Mouse (Mus musculus): Measurements from ENCODE around the gene Slc4a4.

Gene Slc4a4

DNA sequence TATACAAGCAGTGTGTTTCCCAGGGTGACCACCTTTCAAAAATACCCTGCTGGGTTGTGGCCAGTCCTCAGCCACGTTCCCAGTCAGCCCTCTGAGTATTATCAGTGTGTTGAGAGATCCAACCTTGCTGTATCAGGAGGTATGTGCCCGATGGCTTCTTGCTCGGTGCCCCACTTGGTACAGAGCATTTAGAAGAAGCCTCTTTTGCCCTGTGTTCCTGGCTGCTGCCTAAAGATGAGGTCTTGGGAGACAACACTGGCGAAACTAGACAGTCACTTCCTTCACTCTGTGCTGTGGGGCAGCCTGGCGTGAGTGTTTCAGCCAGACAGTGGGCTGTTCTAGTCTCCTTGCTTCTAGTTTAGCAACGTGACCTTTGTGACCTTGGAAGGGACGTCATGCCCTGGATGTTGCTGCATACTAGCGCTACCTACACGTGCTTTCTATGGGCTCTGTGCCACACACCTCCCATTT, 29.9 kb downstream of the Slc4a4 start:
- DNase-seq (ENCODE audit: low read depth), result no peak

DNA sequence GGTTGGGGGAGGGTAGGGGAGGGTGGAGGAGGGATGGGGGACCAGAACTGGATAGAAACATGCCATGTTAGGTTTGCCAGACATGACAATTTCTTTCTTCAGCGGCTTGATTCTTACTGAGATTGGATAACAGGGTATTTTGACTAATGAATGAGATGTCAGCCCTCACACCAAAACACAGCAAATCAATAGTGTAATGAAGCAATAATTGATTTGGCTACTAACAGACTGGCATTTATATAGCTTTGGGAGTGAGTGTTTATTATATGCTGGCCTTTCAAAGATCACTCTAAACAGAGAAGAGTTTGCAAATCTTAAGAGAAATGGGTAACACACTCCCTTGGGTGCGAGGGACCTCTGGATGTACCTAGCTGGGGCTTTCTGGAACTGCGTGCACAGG, 30.6 kb downstream of the Slc4a4 start:
- DNase-seq (ENCODE audit: low read depth), result no peak

DNA sequence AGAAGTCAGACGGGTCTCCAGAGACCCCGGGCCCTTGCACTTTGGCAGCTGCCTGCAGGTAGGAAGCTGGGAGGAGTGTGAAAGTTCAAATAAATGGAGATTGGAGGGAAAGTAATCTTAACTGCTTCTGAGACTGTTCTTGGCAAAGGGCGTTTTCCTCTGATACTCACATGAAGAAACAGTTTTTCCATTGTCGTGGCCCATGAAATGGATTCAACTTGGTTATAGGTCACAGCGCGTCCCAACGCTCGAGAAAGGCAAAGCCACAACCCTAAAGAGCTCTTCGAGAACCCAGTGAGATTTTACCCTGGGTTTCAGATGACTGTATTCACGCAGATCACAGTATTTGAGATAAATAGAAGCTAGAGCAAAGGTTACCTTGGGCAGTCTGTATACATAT, 31.0 kb downstream of the Slc4a4 start:
- no peak for DNase-seq (ENCODE audit: low read depth)

DNA sequence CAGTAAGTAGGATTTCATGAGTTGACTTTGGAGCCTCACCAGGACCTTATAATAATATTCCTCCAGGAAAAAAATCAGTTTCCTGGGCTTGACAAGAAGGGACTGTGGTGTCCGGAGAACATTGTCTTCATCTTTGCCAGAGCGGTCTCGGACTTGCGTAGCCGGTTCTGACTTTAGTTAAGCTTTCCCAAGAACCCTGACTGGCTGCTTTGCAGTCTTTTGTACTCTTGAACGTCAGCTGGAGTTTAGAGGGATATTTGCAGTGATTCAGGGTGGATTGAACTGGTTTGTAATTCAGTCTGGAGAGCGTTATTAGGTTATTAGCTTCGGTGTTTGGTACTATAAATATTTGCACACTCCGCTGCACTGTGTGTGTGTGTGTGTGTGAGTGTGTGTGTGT, 31.9 kb downstream of the Slc4a4 start:
- no peak for DNase-seq (ENCODE audit: low read depth)

DNA sequence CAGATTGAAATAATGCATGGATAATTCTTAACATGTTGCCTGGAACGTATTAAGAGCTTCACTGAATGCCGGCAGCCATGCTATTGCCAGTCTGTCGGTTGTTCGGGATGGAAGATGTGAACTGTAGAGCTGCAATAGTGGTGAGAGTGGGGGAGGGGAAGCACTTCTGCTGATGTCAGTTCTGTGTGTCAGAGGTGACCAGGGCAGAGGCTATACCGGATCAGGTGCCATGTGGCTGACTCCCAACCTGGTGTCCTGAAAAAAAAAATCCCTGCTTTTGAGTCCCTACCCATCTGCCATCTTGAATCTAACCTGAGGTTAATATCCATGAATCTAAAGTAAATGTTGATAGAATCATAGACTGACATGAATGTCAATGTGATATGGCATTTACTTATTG, 39.0 kb downstream of the Slc4a4 start:
- no peak for DNase-seq (ENCODE audit: low read depth)

DNA sequence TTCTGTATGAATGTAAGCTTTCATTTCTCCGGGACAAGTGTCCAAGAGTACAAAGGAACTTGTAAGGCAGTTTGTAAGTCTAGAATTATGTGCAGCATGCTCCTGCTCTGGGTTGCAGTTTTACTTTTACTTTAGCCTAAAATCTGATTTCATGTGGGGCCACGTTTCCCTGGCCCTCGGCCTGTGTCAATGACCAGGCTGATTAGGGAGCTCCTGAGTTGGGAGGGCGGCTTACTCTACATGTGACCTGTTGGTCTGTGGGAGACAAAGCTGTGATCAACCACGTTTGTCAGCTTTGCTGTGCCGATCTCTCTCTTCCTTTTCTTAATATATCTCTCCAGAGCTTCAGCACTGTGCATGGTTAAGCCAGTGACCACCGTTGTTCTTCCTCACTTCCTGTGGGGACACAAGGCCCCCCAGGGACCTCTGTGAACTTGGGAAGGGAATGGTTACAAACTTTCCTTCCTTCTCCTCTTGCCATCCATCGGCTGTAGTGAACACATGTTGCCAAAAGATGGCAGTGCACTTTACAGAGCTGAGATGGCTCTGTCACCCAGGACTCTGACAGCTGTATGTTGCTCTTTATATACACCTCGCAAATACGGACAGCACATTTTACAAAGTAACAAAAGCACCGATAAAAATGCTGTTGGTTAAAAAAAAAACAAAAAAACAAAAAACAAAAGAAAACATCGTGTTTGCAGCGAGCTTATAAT, 41.7 kb downstream of the Slc4a4 start:
- DNase-seq (ENCODE audit: low read depth), result peak; percentile 67

DNA sequence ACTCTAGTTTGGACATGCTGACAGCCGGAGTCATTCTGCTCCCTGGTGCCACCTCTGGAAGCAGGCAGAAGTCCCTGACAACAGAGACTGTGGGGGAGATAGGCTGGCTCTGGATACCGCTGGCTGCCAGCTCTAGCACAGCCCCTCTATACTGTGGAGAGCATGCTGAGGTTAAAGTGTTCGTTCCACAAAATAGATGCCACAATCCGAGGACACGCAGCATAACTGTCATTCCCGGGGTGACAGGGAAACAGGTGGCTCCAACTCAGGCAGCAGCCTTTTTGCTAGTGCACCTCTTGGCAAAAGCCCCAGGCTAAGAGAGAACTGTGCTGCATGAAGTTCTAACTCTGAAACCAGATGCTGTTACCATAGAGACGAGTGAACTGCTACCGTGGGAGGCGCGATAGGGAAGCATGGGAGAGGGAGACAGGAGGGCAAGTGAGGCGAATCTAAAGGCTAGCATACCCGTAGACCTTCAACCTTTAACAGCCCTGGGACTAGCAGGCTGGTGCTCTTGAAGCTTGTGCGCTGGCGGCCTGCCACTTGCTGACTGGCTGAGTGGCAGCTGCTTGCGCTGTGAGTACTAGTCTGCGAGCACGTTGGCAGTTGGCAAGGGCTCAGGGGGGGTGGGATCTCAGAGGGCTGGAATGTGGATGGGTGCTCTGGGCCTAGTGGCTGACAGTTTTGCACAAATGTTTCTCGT, 42.9 kb downstream of the Slc4a4 start:
- DNase-seq (ENCODE audit: low read depth), result no peak

DNA sequence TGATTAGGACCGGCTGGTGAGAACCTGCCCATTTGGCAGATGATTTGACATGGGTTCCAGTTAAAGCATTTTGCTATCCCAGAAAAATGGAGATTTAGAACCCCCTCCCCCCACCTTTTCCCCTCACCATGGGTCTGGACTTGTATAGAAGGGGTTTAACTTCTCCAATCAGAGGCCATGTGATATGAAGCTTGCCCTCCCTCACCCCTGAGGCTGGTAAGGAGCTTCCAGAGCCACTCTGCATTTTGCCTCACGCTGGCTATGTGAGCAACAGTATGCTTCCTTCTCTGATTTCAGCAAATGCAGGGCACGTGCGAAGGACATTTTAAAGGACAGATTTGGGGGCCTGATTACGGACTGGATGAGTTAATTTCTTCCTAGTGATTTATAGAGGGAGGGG, 43.5 kb downstream of the Slc4a4 start:
- DNase-seq (ENCODE audit: low read depth), result no peak

DNA sequence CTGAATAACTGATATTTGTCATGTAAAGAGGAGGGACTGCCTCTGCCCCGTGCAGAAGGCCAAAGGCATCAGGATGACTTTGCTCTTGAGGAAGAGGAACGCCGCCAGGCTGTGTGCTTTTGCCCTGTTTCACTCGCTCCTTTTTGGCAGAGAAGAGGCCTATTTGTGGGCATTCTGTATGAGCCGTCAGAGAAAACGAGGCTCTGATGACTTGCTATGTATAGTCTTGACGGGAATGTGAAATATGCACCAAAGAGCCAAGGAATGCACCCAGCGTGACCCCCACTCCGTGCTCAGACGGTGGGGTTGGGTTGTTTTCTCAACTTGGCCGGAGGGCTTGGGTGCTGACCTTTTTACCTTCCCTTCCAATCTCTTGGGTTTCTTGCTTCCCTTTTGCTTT, 44.0 kb downstream of the Slc4a4 start:
- no peak for DNase-seq (ENCODE audit: low read depth)

DNA sequence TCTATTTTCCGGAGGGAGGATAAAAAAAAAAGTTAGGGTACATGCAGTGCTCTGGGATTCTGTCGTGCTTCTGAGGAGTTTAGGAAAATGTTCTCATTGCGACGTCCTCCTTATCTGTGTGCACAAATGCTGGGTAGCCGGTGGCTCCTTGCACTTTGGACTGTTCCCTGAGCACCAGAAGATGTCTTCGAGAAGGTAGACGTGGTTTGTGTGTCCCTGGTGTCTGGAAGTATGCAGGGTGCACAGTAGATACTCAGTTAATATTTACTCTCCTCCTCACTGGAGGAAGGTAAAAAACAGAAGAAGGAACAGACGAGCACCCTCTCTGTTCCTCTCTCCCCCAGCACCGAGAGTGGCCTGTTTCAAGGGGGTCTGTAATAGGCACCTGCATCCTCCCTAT, 44.6 kb downstream of the Slc4a4 start:
- no peak for DNase-seq (ENCODE audit: low read depth)

DNA sequence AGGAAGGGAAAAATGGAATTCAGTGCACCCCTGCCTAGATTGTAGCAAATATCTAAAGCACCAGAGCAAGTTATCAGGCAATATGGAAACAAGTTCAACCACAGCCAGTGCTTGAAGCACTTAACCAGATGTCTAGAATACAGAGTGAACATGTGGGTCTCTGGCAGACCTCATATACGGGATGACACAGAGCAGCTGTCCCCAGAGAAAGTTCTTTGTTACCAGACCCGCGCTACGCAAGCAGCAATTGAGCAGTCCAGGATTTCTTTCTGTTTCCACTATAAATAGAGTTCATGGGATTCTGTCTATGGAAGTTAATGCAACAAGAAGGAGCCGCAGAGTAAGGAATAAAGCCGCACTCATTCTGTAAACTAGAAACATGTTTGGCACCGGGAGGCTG, 46.8 kb downstream of the Slc4a4 start:
- DNase-seq (ENCODE audit: low read depth), result no peak

DNA sequence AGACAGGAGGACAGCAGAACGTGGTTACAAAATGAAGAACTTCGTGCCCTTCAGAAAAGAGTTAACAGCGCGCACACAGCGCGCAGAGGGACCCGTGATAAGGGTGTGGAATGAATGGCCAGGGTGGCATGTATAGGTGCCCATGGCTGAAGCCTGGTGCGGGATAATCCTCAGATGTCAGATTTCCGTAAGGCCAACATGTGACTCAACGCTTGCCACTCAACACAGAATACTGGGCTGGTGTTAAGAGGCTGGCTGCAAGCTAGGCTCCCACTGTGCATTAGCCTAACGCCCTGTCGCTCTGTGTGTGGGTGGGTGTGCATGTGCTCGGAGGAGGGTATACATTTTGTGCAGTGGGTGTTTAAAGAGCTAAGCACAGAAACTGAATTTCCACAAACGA, 47.3 kb downstream of the Slc4a4 start:
- DNase-seq (ENCODE audit: low read depth), result no peak

DNA sequence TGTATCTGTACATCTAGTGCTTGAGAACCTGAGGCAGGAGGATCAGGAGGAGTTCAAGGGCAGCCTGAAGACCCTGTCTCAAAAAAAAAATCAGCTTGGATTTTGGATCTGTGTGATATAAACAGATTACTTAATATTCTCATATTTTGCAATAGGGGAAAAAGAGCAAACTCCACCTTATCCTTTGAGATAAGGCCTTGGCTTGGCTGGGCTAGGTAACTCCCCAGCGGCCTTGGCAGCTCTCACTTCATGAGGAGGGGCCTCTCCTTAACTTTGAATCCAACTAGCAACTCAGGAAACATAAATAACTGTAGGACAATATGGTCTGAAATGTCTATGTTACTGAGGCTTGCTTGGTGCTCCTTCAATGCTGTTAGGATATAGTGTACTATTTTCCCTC, 51.6 kb downstream of the Slc4a4 start:
- no peak for DNase-seq (ENCODE audit: low read depth)

DNA sequence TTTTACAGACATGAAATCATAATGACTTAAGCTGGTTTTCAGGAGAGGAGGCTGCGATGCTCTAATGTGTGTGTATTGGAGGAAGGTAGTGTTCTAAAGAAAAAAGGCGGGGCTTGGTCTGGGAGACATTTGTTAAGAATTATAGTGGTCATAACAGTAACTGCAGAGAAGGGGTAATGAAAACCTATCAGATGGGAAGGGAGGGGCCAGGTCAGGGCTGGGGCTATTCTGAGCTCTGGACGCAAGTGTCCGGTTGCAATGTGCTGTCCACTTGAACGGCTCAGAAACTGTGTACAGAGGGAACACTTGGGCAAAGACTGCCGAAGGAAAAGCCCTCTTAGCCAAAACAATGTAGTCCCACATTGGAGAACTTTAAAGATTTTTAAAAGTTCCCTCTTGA, 52.5 kb downstream of the Slc4a4 start:
- no peak for DNase-seq (ENCODE audit: low read depth)

DNA sequence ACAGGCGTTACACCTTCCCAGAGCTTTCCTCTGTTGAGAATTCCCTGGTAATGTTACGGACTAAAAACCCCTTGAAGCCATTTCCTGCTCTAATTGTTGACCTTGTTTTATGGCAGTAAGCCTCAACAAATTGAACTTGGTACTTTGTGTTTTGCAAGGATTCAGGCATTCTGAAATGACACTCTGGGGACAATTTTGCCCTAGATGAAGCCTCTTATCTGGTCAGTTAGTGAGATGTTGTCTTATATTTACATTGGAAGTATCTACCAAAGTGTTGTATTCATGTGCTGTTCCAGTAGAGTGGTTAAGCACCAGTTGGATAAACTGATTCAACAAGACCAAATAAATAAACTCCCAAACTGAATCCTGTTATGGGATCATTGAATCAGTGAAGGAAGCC, 53.2 kb downstream of the Slc4a4 start:
- DNase-seq (ENCODE audit: low read depth), result no peak

DNA sequence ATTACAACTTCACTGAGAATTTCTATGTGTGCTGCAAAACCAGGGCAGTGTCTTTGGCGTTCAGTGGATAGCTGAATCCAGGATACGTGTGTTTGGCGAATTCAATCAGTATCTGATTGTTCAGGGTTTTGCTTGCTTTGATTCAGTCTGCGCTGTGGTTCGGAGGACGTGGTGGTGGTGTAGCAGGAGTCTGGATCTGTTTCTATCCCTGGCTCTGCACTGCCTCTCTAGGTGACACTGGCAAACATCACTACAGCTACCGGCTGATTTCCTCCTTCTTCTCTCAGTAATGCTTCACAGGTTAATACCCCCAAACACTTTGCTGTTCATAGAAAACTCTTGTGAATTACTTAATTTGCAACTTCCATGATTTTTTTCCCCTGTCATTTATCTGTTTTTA, 55.3 kb downstream of the Slc4a4 start:
- no peak for DNase-seq (ENCODE audit: low read depth)

DNA sequence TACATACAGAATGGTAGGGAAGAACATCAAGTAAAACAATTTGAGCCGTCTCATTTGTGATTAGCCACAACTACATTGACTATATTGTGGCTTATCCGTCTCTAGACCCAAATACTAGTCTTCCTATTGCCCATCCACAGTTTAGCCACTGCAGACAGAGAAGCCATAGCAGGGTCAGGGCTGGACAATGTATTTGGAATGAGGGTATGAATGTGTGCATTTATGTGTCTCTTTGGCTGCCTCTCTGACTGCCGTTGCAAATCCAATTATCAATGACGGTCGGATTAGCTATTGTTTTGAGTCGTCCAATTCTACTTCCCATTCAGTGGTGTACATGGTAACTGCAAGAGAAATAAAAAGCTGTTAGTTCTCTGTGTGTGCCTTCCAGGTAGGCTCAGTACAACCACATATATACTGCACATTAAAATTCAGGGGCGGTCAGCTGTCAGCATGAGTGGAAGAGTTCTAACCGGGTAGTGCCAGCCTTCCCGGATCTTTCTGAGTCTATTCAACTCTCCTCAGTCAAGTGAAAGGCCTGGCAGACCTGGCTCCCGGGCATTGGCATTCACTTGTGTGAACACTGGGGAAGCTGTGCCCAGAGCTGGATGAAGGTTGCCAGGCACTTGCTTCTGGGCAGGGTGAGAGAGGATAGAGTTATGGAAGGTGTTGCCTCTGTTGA, 59.2 kb downstream of the Slc4a4 start:
- DNase-seq (ENCODE audit: low read depth), result no peak

DNA sequence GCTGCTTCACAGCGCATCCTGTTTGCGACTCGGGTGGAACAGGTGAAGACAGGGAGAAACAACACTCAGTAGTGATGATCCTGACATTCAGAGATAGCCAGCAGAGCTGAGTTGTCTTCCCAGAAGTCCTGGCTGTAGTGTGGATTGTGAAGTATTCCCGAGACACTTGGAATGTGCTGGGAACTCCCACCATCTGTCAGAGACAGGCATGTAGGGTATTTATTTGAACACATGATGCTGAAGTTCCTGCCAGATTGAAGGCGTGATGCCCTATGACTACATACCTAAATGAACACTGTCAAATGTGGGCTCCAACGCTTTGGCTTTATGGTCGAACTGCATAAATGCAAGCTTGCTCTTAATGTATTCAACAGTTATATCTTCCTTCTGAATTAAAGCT, 63.7 kb downstream of the Slc4a4 start:
- DNase-seq (ENCODE audit: low read depth), result no peak

DNA sequence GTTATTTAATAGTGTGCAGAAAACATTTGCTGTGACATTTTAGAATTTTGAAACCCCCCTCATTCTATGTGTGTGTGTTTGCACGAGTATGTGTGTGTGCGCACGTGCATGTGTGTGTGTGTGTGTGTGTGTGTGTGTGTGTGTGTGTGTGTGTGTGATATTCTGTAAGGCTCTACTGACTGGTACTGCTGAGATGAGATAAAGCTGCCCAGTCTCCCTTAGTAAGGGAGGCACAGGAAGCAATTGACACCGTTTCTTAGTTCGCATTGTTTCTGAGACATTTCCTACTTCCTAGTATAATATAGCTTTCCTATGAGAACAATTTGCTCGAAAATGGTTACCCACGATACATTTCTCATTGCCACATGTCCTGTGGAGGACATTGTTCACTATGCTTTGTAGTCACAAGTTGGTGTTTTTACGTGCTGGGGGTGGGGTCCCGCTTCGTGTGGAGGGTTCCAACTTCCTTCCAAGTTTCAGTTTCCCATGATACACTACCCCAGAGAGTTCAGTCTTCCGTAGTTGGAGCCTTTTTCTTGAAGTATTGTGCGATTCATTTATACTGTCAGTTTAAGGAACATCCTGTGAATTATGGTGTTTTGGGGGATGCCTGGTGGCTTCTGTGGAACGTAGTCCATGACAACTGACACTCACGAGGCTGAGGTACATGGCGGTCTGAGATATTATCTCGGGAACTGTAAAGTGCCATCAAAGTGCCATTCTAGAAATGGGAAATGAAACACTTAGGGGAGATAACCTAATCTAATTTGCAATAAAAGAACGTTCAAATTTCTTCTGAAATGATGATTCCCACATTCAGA, 66.3 kb downstream of the Slc4a4 start:
- DNase-seq (ENCODE audit: low read depth), result peak; percentile 49

DNA sequence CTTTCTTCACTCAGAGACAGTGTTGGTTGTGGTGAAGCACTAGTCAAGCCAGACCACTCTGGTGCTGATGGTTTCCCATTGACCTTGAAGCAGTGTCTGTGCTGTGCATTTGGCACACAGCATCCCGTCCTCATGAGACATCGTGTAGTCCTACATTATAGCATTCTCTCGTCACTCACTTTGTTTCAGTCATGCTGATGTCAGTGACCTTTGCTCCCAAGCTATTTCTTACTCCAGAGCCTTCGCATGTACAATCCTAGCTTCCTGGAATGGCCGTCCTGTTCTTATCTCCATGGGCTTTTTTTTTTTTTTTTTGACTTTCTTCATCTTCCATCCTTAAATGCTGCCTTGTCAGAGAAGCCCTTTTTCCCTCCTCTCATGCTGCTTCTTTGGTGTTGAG, 71.1 kb downstream of the Slc4a4 start:
- DNase-seq (ENCODE audit: low read depth), result no peak

DNA sequence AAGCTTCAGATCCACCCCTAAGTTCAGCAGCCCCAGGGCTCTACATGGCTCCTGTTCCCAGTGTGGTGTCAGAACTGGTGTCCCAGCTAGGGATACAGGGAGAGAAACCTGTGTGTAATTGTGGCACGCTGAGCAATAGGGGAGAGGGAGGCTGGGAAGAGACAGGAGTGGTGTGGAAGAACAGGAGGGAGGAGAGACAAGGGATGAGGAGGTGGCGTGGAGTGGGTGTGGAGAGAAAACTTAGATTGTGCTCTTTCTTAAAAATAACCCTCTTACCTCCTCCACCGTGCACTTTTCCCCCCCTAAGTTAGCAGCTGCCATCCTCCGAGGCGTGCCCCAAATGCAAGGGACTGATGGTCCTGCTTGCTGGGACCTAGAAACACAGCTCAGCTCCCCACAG, 72.3 kb downstream of the Slc4a4 start:
- DNase-seq (ENCODE audit: low read depth), result no peak

DNA sequence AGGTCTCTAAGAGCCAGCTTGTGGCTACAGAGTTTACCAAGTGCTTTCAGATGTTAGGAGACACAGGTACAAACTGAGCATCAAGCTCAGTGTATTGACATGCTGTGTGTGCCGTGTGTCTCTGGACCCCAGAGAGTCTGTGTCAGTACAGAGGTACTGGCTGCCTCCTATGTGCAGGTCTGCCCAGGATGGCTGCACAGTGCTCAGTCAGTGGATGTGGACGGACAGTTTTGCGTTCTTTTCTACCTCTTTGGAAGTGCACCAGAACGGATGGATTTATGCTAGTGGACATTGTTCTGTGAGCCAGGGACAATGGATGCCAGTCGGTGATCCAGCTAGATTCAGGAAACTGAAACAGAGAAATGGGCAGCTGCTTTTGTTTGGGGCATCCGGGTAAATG, 72.8 kb downstream of the Slc4a4 start:
- DNase-seq (ENCODE audit: low read depth), result no peak
